Mouse (Mus musculus) hindbrain, embryonic 15.5 days (tissue): Measurements from ENCODE around the gene Glod5. TPM values are rescaled to one million over a fixed set of nuclear protein-coding genes. Genes with fewer than 3 reads are reported as not detected.

Experiments used
- ATAC-seq: fragments of 200-750 bp; cut with Nextera tagmentation; 2 replicates; pipeline ENCODE4 v1.8.0; 2017; ENCODE audit warnings: low read depth, moderate number of reproducible peaks, moderate TSS enrichment; ENCODE audit not compliant: low FRiP score
- H3K27ac ChIP-seq: fragments of 300-500 bp; sonication (generic); replicated peaks from 2 replicates; pipeline ENCODE4 v1.5.1; 2015; ENCODE audit warnings: mild to moderate bottlenecking, inconsistent platforms
- H3K27me3 ChIP-seq: fragments of 300-500 bp; sonication (generic); 2 replicates; pipeline ENCODE4 v1.6.1; 2015; ENCODE audit warnings: control low read depth, inconsistent platforms
- H3K36me3 ChIP-seq: fragments of 300-500 bp; sonication (generic); 2 replicates; pipeline ENCODE4 v1.6.1; 2015; ENCODE audit warnings: control low read depth, inconsistent platforms
- H3K4me1 ChIP-seq: fragments of 300-500 bp; sonication (generic); replicated peaks from 2 replicates; pipeline ENCODE4 v1.6.1; 2015; ENCODE audit warnings: control low read depth, inconsistent platforms
- H3K4me2 ChIP-seq: fragments of 300-500 bp; sonication (generic); 2 replicates; pipeline ENCODE4 v1.6.1; 2015; ENCODE audit warnings: moderate library complexity, mild to moderate bottlenecking, inconsistent platforms
- H3K4me3 ChIP-seq: fragments of 300-500 bp; sonication (generic); 2 replicates; pipeline ENCODE4 v1.5.1; 2015; ENCODE audit warnings: mild to moderate bottlenecking, inconsistent platforms
- H3K9ac ChIP-seq: fragments of 300-500 bp; sonication (generic); 2 replicates; pipeline ENCODE4 v1.6.1; 2015; ENCODE audit warnings: inconsistent platforms
- H3K9me3 ChIP-seq: fragments of 300-500 bp; sonication (generic); 2 replicates; pipeline ENCODE4 v1.6.1; 2016; ENCODE audit warnings: control low read depth, inconsistent platforms
- WGBS: fragments of 180-500 bp; shearing (Covaris S2); methylation state at CpG from one replicate; pipeline ENCODE4 v1.1.7; 2015; 5-methylcytosine and 5-hydroxymethylcytosine counted together
- polyA plus RNA-seq: library from polyadenylated mRNA; unstranded; fragments of >200 nt; fragmentation: Nextera tagmentation; extraction: Ambion mirVana; gene quantifications from 2 replicates; pipeline ENCODE4 v1.2.1, GENCODE M21; 2015

The Glod5 gene
- polyA plus RNA-seq, 1 experiment from 2014 or later, result 0.79 TPM

- ATAC-seq, result no peak
These were observed 15.3 kb downstream of the Glod5 start for GRCm38 (mm10) chrX:8002971-8003370.

GRCm38 (mm10) chrX:8002001-8002400 lies 16.3 kb downstream of the Glod5 start:
- 32% methylated on average over 5 of the region's 5 CpGs for WGBS
- ATAC-seq, result no peak

More at GRCm38 (mm10) chrX:8002971-8003370, 15.3 kb downstream of the Glod5 start:
- Histone ChIP-seq H3K4me3 (no peak overlapping the region), H3K27me3 (no peaks in the 10 kb centered on the region), H3K9me3 (no peaks in the 10 kb centered on the region), H3K4me2 (no peak overlapping the region), H3K9ac (no peak overlapping the region), H3K27ac (no peak overlapping the region), H3K4me1 (no peaks in the 10 kb centered on the region), H3K36me3 (no peaks in the 10 kb centered on the region)
- WGBS, result 54% methylated on average over 4 of the region's 4 CpGs

GRCm38 (mm10) chrX:8000546-8001192 lies 17.6 kb downstream of the Glod5 start:
- WGBS, result 85% methylated on average over 3 of the region's 3 CpGs
- no peaks in the 10 kb centered on the region for H3K9me3 ChIP-seq

More at GRCm38 (mm10) chrX:8002001-8002400, 16.3 kb downstream of the Glod5 start:
- Histone ChIP-seq H3K27me3 (no peaks in the 10 kb centered on the region), H3K4me2 (no peak overlapping the region), H3K9ac (no peak overlapping the region), H3K4me3 (no peak overlapping the region), H3K4me1 (no peaks in the 10 kb centered on the region), H3K27ac (no peak overlapping the region), H3K9me3 (no peaks in the 10 kb centered on the region), H3K36me3 (no peaks in the 10 kb centered on the region)

GRCm38 (mm10) chrX:7993068-7993735 lies 25.1 kb downstream of the Glod5 start:
- Histone ChIP-seq H3K27ac (no peak overlapping the region), H3K4me1 (no peaks in the 10 kb centered on the region), H3K4me2 (no peak overlapping the region), H3K9me3 (no peaks in the 10 kb centered on the region), H3K27me3 (no peaks in the 10 kb centered on the region), H3K9ac (no peak overlapping the region), H3K4me3 (no peak overlapping the region), H3K36me3 (no peaks in the 10 kb centered on the region)
- no peak for ATAC-seq
- WGBS, result 74% methylated on average over 10 of the region's 10 CpGs

More at GRCm38 (mm10) chrX:8000546-8001192, 17.6 kb downstream of the Glod5 start:
- H3K36me3 ChIP-seq, result no peaks in the 10 kb centered on the region
- no peak overlapping the region for H3K4me2 ChIP-seq
- H3K4me3 ChIP-seq, result no peak overlapping the region
- no peaks in the 10 kb centered on the region for H3K4me1 ChIP-seq
- H3K27ac ChIP-seq, result no peak overlapping the region
- ATAC-seq, result no peak
- no peaks in the 10 kb centered on the region for H3K27me3 ChIP-seq
- no peak overlapping the region for H3K9ac ChIP-seq

GRCm38 (mm10) chrX:7992379-7993067 lies 25.8 kb downstream of the Glod5 start:
- Histone ChIP-seq H3K27ac (no peak overlapping the region), H3K9ac (no peak overlapping the region), H3K36me3 (no peaks in the 10 kb centered on the region), H3K27me3 (no peaks in the 10 kb centered on the region), H3K4me1 (no peaks in the 10 kb centered on the region), H3K9me3 (no peaks in the 10 kb centered on the region), H3K4me2 (no peak overlapping the region), H3K4me3 (no peak overlapping the region)
- no peak for ATAC-seq
- 61% methylated on average over 8 of the region's 8 CpGs for WGBS

- no peaks in the 10 kb centered on the region for H3K4me1 ChIP-seq
- no peak overlapping the region for H3K4me2 ChIP-seq
- WGBS, result 87% methylated on average over 7 of the region's 7 CpGs
- H3K27ac ChIP-seq, result no peak overlapping the region
- ATAC-seq, result no peak
- H3K36me3 ChIP-seq, result no peaks in the 10 kb centered on the region
- no peak overlapping the region for H3K9ac ChIP-seq
- H3K27me3 ChIP-seq, result no peaks in the 10 kb centered on the region
- H3K9me3 ChIP-seq, result no peaks in the 10 kb centered on the region
- no peak overlapping the region for H3K4me3 ChIP-seq
These were observed 36.9 kb downstream of the Glod5 start for GRCm38 (mm10) chrX:7981368-7981767.

GRCm38 (mm10) chrX:7977892-7978291 lies 40.4 kb downstream of the Glod5 start, which contains the start of gene Gata1:
Gene Gata1, minus strand, starts transcription at chrX:7978071.
- H3K4me1 ChIP-seq, result no peaks in the 10 kb centered on the region
- no peaks in the 10 kb centered on the region for H3K9me3 ChIP-seq
- no peak within 1 kb of the TSS for H3K9ac ChIP-seq
- H3K4me2 ChIP-seq, result no peak within 1 kb of the TSS
- H3K4me3 ChIP-seq, result no peak within 1 kb of the TSS
- ATAC-seq, result no peak
- WGBS, result 95% methylated on average over 11 of the region's 11 CpGs
- H3K27ac ChIP-seq, result no peak within 1 kb of the TSS
- no peaks in the 10 kb centered on the region for H3K27me3 ChIP-seq
- H3K36me3 ChIP-seq, result no peaks in the 10 kb centered on the region

GRCm38 (mm10) chrX:7971292-7971691 lies 47.0 kb downstream of the Glod5 start:
- WGBS, result 74% methylated on average over 4 of the region's 4 CpGs
- Histone ChIP-seq H3K4me2 (no peak overlapping the region), H3K4me3 (no peak overlapping the region), H3K9ac (no peak overlapping the region), H3K27ac (no peak overlapping the region), H3K9me3 (no peaks in the 10 kb centered on the region), H3K27me3 (no peaks in the 10 kb centered on the region), H3K4me1 (no peaks in the 10 kb centered on the region), H3K36me3 (no peaks in the 10 kb centered on the region)
- ATAC-seq, result no peak

GRCm38 (mm10) chrX:7968899-7969298 lies 49.4 kb downstream of the Glod5 start:
- 95% methylated on average over 3 of the region's 3 CpGs for WGBS

GRCm38 (mm10) chrX:7968226-7968625 lies 50.1 kb downstream of the Glod5 start:
- Histone ChIP-seq H3K27me3 (no peaks in the 10 kb centered on the region), H3K9ac (no peak overlapping the region), H3K4me1 (no peaks in the 10 kb centered on the region), H3K36me3 (no peaks in the 10 kb centered on the region), H3K9me3 (no peaks in the 10 kb centered on the region), H3K4me3 (no peak overlapping the region), H3K4me2 (no peak overlapping the region), H3K27ac (no peak overlapping the region)
- WGBS, result 85% methylated on average over 8 of the region's 8 CpGs
- no peak for ATAC-seq

More at GRCm38 (mm10) chrX:7968899-7969298, 49.4 kb downstream of the Glod5 start:
- H3K36me3 ChIP-seq, result no peaks in the 10 kb centered on the region
- H3K27me3 ChIP-seq, result no peaks in the 10 kb centered on the region
- H3K9me3 ChIP-seq, result no peaks in the 10 kb centered on the region
- H3K9ac ChIP-seq, result no peak overlapping the region
- H3K4me1 ChIP-seq, result no peaks in the 10 kb centered on the region
- H3K27ac ChIP-seq, result no peak overlapping the region
- ATAC-seq, result no peak
- no peak overlapping the region for H3K4me3 ChIP-seq
- H3K4me2 ChIP-seq, result no peak overlapping the region

GRCm38 (mm10) chrX:7967596-7968201 lies 50.6 kb downstream of the Glod5 start:
- 80% methylated on average over 7 of the region's 9 CpGs for WGBS
- ATAC-seq, result no peak
- Histone ChIP-seq H3K9me3 (no peaks in the 10 kb centered on the region), H3K36me3 (no peaks in the 10 kb centered on the region), H3K9ac (no peak overlapping the region), H3K27me3 (no peaks in the 10 kb centered on the region), H3K27ac (no peak overlapping the region), H3K4me2 (no peak overlapping the region), H3K4me3 (no peak overlapping the region), H3K4me1 (no peaks in the 10 kb centered on the region)

- Histone ChIP-seq H3K27ac (no peak overlapping the region), H3K4me3 (no peak overlapping the region), H3K9me3 (no peaks in the 10 kb centered on the region), H3K27me3 (no peaks in the 10 kb centered on the region), H3K9ac (no peak overlapping the region), H3K36me3 (no peaks in the 10 kb centered on the region), H3K4me2 (no peak overlapping the region), H3K4me1 (no peaks in the 10 kb centered on the region)
- no peak for ATAC-seq
- WGBS, result 77% methylated on average over 4 of the region's 4 CpGs
These were observed 52.1 kb downstream of the Glod5 start for GRCm38 (mm10) chrX:7966161-7966560.
